Mouse (Mus musculus): Measurements from ENCODE around the gene Pigc.

GRCm38 (mm10) chr1:161952599-161952998 is 16.4 kb upstream of the Pigc start:
- TF ChIP-seq CTCF (IDR thresholded peaks at IDR 0.05; ENCODE audit: borderline replicate concordance, control insufficient read depth, extremely low read depth, insufficient read depth, low read length, poor library complexity), result no peak
- TF ChIP-seq POLR2A (IDR thresholded peaks at IDR 0.05; ENCODE audit: control insufficient read depth, extremely low read depth, insufficient read depth, low read length, poor library complexity), result no peak

All from thymus, adult 2 months (tissue).